Mouse (Mus musculus) lung, postnatal 36 days (tissue): ENCODE data around the gene Nlgn2.

Experiments
- DNase-seq: peaks from one replicate; pipeline ENCODE4 v3.0.0; 2022; ENCODE audit warnings: mixed read lengths

Nlgn2 gene

DNA sequence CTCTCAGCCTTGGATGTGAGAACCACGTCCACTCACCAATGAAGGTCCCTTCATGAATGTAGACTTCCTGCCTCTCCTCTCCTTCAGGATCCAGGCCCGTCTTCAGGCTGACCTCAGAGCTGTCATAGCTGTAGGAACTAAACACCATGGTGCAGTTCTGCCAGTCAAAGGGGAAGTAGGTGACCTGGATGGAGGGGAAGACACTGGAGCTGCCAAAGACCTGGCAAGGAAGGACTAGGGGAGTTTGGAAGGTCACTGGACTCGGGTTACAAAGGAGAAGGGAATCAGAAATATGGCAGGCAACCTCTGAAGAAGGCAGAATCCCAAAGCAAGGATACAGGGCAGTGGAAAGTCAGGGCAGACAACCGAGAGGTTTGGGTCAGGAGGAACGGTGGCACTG, 44.2 kb downstream of the Nlgn2 start:
- DNase-seq, result no peak

DNA sequence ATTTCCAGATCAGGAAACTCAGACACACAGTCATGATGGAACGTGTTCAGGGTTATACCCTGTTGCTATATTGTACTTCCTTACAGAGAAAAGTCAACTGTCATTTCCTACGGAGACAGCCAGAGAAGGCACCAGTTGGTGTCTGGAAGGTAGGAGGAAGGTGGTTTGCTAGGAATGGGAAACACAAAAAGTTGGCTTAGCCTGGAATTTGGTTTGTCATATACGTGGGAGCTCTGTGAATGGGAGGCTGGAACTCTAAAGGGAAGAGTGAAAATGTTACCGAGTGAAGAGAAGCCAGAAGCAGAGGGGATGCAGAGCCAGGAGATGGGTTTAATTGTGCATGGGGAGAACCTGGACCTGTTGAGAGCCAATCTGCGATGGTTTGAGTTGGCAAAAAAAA, 46.2 kb downstream of the Nlgn2 start:
- no peak for DNase-seq

DNA sequence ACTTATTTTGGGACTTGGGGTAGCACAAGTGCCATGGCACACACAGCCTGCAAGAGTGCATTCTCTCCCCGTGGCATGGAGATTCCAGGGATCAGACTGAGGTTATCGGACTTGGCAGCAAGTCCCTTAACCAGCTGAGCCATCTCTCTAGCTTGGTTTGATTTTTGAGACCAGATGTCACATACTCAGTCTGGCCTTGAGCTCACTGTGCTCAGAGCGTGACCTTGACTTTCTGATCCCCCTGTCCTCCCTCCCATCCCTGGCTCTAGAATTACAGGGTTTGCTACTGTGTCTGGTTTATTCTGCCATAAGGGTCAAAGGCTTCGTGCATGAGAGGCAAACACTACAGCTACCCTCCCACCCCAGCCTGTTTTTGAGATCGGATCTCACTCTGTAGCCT, 48.2 kb downstream of the Nlgn2 start:
- DNase-seq, result no peak

DNA sequence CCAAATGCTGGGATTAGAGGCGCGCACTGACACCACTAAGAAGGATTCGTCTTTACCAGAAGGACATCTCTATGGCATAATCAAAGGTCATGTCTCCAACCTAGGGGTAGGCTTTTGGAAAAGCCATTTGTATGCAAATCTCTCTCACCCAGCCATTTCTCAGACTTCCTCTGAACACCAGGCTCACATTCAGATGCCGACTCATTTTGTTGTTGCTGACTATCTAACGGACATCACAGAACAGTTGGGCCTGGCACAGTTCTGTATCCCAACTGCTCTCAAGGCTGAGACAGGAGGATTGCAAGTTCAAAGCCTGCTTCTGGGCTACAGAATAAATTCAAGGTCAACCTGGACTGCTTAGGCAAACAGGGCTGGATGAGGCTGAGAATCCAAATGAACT, 50.3 kb downstream of the Nlgn2 start:
- DNase-seq, result no peak

DNA sequence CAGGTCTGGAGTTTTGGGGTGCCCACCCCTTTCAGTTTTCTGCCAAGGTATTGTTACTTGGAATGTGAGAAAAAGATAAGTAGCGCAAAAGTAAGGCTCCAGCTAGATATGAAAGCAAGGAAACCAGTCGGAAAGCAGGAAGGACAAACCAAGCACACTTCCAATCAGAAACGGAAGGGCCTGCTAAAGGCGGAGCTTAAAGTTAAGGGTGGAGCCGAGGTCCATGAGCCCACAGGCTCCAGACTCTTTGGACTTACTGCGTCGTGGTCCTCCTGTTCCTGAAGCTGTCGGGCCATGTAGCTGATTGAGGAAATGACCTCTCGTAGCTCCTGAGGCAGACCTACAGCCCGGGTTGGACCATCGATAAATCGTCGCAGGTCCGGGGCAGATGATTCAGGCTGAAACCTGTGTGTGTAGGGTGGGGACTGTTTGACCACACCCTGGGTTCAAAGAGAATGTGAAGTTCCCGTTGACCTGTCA, 52.8 kb downstream of the Nlgn2 start:
- peak; percentile 85 for DNase-seq

DNA sequence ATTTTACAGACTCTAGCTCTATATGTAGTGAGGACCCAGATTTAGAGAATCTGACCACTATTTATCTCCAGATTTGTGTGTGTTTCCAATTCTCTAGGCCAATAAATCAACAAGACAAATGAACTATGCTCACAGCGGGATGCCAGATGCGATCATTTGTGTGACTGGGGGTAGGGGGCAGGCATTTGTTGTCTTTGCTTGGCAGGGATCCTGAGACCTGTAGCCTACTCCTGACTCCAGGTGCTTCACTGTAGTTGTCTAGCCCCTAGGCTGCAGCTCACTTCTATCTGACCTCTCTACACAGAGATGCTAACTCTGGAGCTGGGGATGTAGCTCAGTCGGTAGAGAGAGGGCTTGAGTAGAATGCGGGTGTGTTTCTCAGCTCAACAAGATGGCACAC, 55.8 kb downstream of the Nlgn2 start:
- no peak for DNase-seq

DNA sequence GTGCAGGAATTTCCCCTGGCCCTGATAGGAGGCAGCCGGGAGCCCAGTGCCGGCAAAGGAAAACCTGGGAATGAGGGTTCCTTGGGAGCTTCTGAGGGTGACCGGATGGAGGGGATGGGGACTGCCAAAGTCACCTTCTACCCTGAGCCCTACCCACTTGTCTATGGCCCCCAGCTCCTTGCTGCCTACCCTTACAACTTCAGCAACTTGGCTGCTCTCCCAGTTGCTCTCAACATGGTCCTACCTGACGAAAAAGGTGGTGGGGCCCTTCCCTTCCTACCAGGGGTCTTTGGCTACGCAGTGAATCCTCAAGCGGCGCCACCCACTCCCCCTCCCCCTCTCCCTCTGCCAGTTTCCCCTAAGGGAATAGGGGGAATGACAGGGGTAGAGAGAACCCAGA, 58.6 kb downstream of the Nlgn2 start:
- no peak for DNase-seq

DNA sequence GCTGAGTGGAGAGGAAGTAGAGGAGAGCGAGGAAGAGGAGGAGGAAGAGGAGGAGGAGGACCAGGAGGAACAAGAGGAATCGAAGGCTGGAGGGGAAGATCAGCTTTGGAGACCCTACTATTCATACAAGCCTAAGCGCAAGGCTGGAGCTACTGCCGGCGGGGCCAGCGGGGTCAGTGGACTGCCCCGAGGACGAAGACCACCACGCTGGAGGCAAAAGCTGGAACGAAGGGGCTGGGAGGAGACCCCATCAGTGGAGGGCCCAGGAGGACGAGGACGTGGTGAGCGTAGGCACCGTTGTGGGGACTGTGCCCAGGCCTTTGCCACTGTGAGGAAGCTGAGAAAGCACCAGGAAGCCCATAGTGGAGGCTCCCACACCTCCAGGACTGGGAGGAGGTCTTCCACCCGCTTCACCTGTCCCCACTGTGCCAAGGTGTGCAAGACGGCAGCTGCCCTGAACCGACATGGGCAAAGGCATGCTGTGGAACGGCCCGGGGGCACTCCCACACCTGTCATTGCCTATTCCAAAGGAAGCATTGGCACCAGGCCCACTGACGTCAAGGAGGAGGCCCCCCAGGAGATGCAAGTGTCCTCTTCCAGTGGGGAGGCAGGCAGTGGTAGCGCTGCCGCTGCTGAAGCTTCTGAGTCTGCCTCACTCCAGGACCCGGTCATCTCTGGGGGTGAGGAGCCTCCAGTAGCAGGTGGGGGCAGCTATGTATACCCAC, 59.2 kb downstream of the Nlgn2 start:
- DNase-seq, result no peak

DNA sequence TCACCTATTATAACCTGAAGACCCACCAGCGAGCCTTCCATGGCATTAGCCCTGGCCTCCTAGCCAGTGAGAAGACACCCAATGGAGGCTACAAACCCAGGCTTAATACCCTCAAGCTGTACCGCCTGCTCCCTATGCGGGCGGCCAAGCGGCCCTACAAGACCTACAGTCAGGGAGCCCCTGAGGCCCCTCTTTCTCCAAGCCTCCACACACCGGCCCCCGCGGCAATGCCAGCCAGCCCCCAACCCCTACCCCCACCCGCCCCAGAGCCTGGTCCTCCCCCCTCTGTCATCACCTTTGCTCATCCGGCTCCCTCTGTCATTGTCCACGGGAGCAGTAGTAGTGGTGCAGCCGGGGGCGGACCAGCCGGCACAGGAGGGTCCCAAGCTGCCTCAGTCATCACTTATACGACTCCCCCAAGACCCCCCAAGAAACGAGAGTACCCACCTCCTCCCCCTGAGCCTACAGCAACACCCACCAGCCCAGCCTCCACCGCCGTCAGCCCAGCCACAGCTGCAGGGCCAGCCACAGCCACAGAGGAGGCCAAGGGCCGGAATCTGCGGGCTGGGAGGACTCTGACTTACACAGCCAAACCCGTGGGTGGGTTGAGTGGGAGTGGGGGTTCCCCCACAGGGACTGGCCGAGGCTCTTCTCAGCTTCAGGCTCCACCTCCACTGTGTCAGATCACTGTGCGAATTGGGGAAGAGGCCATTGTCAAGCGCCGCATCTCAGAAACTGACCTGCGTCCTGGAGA, 59.9 kb downstream of the Nlgn2 start:
- DNase-seq, result peak; percentile 59

DNA sequence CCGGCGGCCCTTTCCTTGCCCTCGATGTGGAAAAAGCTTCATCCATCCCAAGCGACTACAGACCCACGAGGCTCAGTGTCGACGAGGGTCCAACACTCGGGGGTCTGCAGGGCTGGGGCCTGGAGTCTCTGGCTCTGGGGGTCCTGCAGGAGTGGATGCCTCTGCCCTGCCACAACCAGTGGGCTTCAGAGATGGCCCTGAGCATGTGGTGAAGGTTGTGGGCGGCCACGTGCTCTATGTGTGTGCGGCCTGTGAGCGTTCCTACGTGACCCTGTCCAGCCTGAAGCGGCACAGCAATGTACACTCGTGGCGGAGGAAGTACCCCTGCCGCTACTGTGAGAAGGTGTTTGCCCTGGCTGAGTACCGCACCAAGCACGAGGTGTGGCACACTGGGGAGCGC, 61.1 kb downstream of the Nlgn2 start:
- DNase-seq, result no peak

DNA sequence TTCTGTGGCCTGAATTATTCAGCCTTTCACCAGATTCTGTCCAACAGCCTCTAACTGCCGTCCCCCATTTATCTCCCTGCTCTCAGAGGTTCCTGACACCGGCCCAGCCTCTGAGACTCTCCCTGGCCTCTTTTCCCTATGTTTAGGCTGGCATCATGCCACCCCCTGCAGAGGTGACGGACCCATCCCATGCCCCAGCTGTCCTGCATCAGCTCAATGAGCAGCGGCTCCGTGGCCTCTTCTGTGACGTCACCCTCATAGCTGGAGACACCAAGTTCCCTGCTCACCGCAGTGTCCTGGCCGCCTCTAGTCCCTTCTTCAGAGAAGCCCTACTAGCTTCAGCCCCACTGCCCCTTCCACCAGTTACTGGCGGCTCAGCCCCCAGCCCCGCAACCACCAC, 61.9 kb downstream of the Nlgn2 start:
- no peak for DNase-seq

DNA sequence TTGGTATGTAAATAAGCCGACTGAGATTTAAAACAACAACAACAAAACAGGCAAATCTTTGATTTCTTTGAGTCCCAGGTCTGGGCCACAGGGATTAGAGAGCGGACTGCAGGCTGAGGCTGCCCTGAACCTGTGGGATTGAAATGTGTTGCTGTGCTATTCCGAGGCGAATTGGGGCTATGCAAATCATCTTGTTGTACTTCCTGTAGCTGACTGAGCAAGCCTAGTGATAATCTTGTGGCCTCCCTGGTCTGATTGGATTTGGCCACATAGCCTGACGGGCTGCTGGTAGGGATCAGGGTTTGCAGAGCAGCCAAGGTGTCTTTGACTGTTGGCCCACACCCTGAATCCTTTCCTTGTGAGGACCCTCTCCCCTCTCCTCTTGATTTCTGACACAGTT, 62.6 kb downstream of the Nlgn2 start:
- DNase-seq, result no peak
